Mouse (Mus musculus): ENCODE measurements around the gene Cyp19a1. TPM values are rescaled to one million over a fixed set of nuclear protein-coding genes. Genes with fewer than 3 reads are reported as not detected.

The Cyp19a1 gene
- polyA plus RNA-seq (2012; rRNA removed), result 0.05 TPM in 2 replicates

DNA sequence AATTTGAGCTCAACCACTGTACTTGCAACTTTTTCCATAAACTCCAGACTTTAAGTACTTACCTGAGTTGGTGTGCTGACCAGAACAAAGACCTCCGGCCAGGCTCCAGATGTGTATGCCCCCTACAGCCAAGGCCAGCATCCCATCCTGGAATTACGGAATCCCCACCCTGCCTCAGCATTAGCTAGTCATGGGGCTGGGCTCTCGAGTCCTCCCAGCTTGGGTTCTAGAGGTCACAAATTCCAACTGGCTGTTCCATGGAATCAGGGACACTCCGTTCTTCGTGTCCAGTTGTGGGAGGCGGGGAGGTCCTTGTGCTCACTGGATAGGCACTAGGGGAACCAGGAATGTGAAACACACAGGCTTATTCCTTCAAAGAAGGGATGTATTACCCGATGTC, at the start of gene Cyp19a1:
TSS of gene Cyp19a1 (minus strand) at position 101 of the 400 bp plus-strand sequence.
- Histone ChIP-seq H3K27ac (ENCODE audit: control insufficient read depth, insufficient read depth, low read length) (no peak within 1 kb of the TSS), H3K36me3 (ENCODE audit: control insufficient read depth, insufficient read depth, low read length) (no peaks in the 10 kb centered on the region), H3K4me1 (replicated peaks; ENCODE audit: control insufficient read depth, insufficient read depth, low read length) (no peaks in the 10 kb centered on the region), H3K4me3 (ENCODE audit: control insufficient read depth, insufficient read depth, low read length) (no peak within 1 kb of the TSS), H3K27me3 (ENCODE audit: control insufficient read depth, insufficient read depth, low read length) (no peaks in the 10 kb centered on the region)
- TF ChIP-seq POLR2A (IDR thresholded peaks at IDR 0.05; ENCODE audit: control insufficient read depth, extremely low read depth, insufficient read depth, low read length, poor library complexity) (no peak), CTCF (IDR thresholded peaks at IDR 0.05; ENCODE audit: borderline replicate concordance, control insufficient read depth, extremely low read depth, insufficient read depth, low read length, poor library complexity) (no peak)
- DNase-seq, result no peak
- WGBS, result 90% methylated on average over 7 of the region's 7 CpGs

DNA sequence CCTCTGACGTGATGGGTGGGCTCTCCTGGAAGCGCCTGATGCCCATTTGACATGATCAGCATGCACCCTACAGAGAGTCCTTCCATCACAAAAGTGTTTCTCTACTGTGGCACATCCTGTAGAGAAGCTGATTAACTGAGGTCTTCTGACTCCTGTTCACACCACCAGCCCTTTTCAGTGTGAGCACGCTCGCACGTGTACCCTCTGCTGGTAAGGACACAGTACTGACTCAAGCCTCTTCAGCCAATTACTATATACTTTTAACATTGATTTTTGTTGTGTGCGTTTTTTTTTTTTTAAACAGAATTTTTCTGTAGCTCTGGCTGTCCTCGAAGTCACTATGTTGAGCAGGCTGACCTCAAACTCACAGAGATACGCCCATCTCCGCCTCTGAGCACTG, 48.5 kb upstream of the Cyp19a1 start:
- TF ChIP-seq POLR2A (IDR thresholded peaks at IDR 0.05; ENCODE audit: control insufficient read depth, extremely low read depth, insufficient read depth, low read length, poor library complexity) (no peak), CTCF (IDR thresholded peaks at IDR 0.05; ENCODE audit: borderline replicate concordance, control insufficient read depth, extremely low read depth, insufficient read depth, low read length, poor library complexity) (no peak)
- no peaks in the 10 kb centered on the region for H3K27me3 ChIP-seq (ENCODE audit: control insufficient read depth, insufficient read depth, low read length)
- 79% methylated on average over 9 of the region's 9 CpGs for WGBS
- no peaks in the 10 kb centered on the region for H3K36me3 ChIP-seq (ENCODE audit: control insufficient read depth, insufficient read depth, low read length)
- H3K4me1 ChIP-seq (replicated peaks; ENCODE audit: control insufficient read depth, insufficient read depth, low read length), result no peaks in the 10 kb centered on the region
- no peak overlapping the region for H3K27ac ChIP-seq (ENCODE audit: control insufficient read depth, insufficient read depth, low read length)
- no peak overlapping the region for H3K4me3 ChIP-seq (ENCODE audit: control insufficient read depth, insufficient read depth, low read length)
- no peak for DNase-seq

GRCm38 (mm10) chr9:54308751-54309358, 40.9 kb upstream of the Cyp19a1 start:
- H3K4me1 ChIP-seq (replicated peaks; ENCODE audit: control insufficient read depth, insufficient read depth, low read length), result no peaks in the 10 kb centered on the region
- 83% methylated on average over 2 of the region's 2 CpGs for whole genome bisulfite sequencing
- no peak for DNase-seq
- H3K27ac ChIP-seq (ENCODE audit: control insufficient read depth, insufficient read depth, low read length), result no peak overlapping the region
- no peaks in the 10 kb centered on the region for H3K36me3 ChIP-seq (ENCODE audit: control insufficient read depth, insufficient read depth, low read length)
- no peak for TF ChIP-seq POLR2A (IDR thresholded peaks at IDR 0.05; ENCODE audit: control insufficient read depth, extremely low read depth, insufficient read depth, low read length, poor library complexity)
- TF ChIP-seq CTCF (IDR thresholded peaks at IDR 0.05; ENCODE audit: borderline replicate concordance, control insufficient read depth, extremely low read depth, insufficient read depth, low read length, poor library complexity), result no peak
- H3K4me3 ChIP-seq (ENCODE audit: control insufficient read depth, insufficient read depth, low read length), result no peak overlapping the region
- no peaks in the 10 kb centered on the region for H3K27me3 ChIP-seq (ENCODE audit: control insufficient read depth, insufficient read depth, low read length)

DNA sequence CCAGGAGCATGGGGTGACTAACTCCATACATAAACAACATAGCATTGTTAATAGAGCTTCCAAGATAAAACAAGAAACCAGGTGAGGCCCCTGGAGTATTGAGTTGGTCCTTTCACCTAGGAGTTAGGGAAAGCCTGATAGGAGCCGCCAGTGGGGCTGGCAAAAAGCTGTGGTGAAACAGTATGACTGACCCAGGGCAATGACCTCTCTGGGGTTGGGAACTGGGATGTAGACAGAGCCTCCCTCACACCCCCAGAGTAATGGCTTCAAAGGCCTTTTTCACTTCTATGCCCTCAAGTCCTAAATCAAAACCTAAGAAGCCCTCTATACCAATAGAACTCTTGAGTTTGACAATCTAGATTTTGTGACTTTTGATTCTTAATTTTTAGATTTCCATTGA, 40.3 kb upstream of the Cyp19a1 start:
- H3K27ac ChIP-seq (ENCODE audit: control insufficient read depth, insufficient read depth, low read length), result no peak overlapping the region
- 90% methylated on average over 1 of the region's 1 CpGs for WGBS

GRCm38 (mm10) chr9:54301255-54301654, 33.3 kb upstream of the Cyp19a1 start:
- no peak overlapping the region for H3K4me3 ChIP-seq (ENCODE audit: control insufficient read depth, insufficient read depth, low read length)
- H3K36me3 ChIP-seq (ENCODE audit: control insufficient read depth, insufficient read depth, low read length), result no peaks in the 10 kb centered on the region
- no peak overlapping the region for H3K27ac ChIP-seq (ENCODE audit: control insufficient read depth, insufficient read depth, low read length)
- 77% methylated on average over 4 of the region's 4 CpGs for WGBS
- H3K27me3 ChIP-seq (ENCODE audit: control insufficient read depth, insufficient read depth, low read length), result no peaks in the 10 kb centered on the region
- no peak for TF ChIP-seq CTCF (IDR thresholded peaks at IDR 0.05; ENCODE audit: borderline replicate concordance, control insufficient read depth, extremely low read depth, insufficient read depth, low read length, poor library complexity)
- no peak for TF ChIP-seq POLR2A (IDR thresholded peaks at IDR 0.05; ENCODE audit: control insufficient read depth, extremely low read depth, insufficient read depth, low read length, poor library complexity)
- H3K4me1 ChIP-seq (replicated peaks; ENCODE audit: control insufficient read depth, insufficient read depth, low read length), result no peaks in the 10 kb centered on the region
- DNase-seq, result no peak

More for the DNA sequence above, 40.3 kb upstream of the Cyp19a1 start:
- no peak for DNase-seq
- no peaks in the 10 kb centered on the region for H3K36me3 ChIP-seq (ENCODE audit: control insufficient read depth, insufficient read depth, low read length)
- TF ChIP-seq POLR2A (IDR thresholded peaks at IDR 0.05; ENCODE audit: control insufficient read depth, extremely low read depth, insufficient read depth, low read length, poor library complexity), result no peak
- TF ChIP-seq CTCF (IDR thresholded peaks at IDR 0.05; ENCODE audit: borderline replicate concordance, control insufficient read depth, extremely low read depth, insufficient read depth, low read length, poor library complexity), result no peak
- H3K27me3 ChIP-seq (ENCODE audit: control insufficient read depth, insufficient read depth, low read length), result no peaks in the 10 kb centered on the region
- no peak overlapping the region for H3K4me3 ChIP-seq (ENCODE audit: control insufficient read depth, insufficient read depth, low read length)
- no peaks in the 10 kb centered on the region for H3K4me1 ChIP-seq (replicated peaks; ENCODE audit: control insufficient read depth, insufficient read depth, low read length)

DNA sequence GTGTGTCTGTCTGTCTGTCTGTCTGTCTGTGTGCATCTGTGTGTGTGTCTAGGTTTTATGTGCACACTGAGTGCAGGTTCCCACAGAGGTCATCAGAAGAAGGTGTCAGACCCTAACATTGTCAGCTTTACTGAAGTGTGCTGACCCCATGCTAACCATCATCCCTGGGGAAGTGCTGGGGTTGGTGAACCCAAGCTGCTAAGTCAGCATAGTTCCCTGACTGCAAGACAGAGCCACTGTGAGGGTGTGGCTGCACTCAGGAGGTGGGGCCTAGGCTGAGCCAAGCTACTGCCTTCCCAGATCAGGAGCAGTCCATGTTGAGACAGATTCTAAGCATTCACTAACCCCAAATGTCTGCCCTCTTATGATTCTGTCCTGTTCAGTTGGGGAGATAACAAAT, 31.9 kb upstream of the Cyp19a1 start:
- DNase-seq, result no peak
- Histone ChIP-seq H3K36me3 (ENCODE audit: control insufficient read depth, insufficient read depth, low read length) (no peaks in the 10 kb centered on the region), H3K27me3 (ENCODE audit: control insufficient read depth, insufficient read depth, low read length) (no peaks in the 10 kb centered on the region), H3K4me3 (ENCODE audit: control insufficient read depth, insufficient read depth, low read length) (no peak overlapping the region), H3K4me1 (replicated peaks; ENCODE audit: control insufficient read depth, insufficient read depth, low read length) (no peaks in the 10 kb centered on the region), H3K27ac (ENCODE audit: control insufficient read depth, insufficient read depth, low read length) (no peak overlapping the region)
- TF ChIP-seq CTCF (IDR thresholded peaks at IDR 0.05; ENCODE audit: borderline replicate concordance, control insufficient read depth, extremely low read depth, insufficient read depth, low read length, poor library complexity) (no peak), POLR2A (IDR thresholded peaks at IDR 0.05; ENCODE audit: control insufficient read depth, extremely low read depth, insufficient read depth, low read length, poor library complexity) (no peak)

DNA sequence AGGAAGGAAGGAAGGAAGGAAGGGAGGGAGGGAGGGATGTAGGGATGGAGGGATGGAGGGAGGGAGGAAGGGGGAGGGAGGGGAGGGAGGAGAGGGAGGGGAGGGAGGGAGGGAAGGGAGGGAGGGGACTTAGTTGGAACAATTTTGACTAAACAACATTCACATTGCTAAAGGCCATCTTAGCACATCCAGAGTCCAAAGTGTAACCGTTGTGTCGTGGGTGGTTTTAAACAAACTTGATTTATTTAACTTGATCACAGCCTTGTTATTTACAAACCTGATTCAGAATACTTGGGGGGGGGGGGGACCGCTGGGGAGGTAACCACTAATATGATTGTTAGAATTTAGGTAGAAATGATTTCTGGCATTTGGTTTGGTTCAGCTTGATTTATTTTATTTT, 31.5 kb upstream of the Cyp19a1 start:
- H3K4me1 ChIP-seq (replicated peaks; ENCODE audit: control insufficient read depth, insufficient read depth, low read length), result no peaks in the 10 kb centered on the region
- H3K27me3 ChIP-seq (ENCODE audit: control insufficient read depth, insufficient read depth, low read length), result no peaks in the 10 kb centered on the region
- no peaks in the 10 kb centered on the region for H3K36me3 ChIP-seq (ENCODE audit: control insufficient read depth, insufficient read depth, low read length)
- H3K4me3 ChIP-seq (ENCODE audit: control insufficient read depth, insufficient read depth, low read length), result no peak overlapping the region
- no peak overlapping the region for H3K27ac ChIP-seq (ENCODE audit: control insufficient read depth, insufficient read depth, low read length)
- DNase-seq, result no peak
- WGBS, result 91% methylated on average over 3 of the region's 3 CpGs
- TF ChIP-seq POLR2A (IDR thresholded peaks at IDR 0.05; ENCODE audit: control insufficient read depth, extremely low read depth, insufficient read depth, low read length, poor library complexity) (no peak), CTCF (IDR thresholded peaks at IDR 0.05; ENCODE audit: borderline replicate concordance, control insufficient read depth, extremely low read depth, insufficient read depth, low read length, poor library complexity) (no peak)

Data from thymus, adult 2 months (tissue).